In genomic region chr5:120106424-120107073, GRCm38 (mm10) we compare ENCODE assay signal across 8 mouse cellular contexts. TPM values are rescaled to one million over a fixed set of nuclear protein-coding genes. Genes with fewer than 3 reads are reported as not detected.
DNase-seq lines count a peak whose midpoint lies in the region; ATAC-seq and TF ChIP-seq lines count a peak whose summit lies in the region.

No protein-coding gene starts in this region.

- H3K4me1 ChIP-seq in heart, adult 2 months (ENCODE audit: control insufficient read depth, insufficient read depth, low read length) = no peaks in the 10 kb centered on the region
- peaks cover 5% of the 10 kb centered on the region for H3K4me1 ChIP-seq in testis, adult 2 months (ENCODE audit: control insufficient read depth, insufficient read depth, low read length)

- H3K36me3 ChIP-seq in heart, adult 2 months (ENCODE audit: control insufficient read depth, insufficient read depth, low read length) = no peaks in the 10 kb centered on the region
- H3K36me3 ChIP-seq in testis, adult 2 months (ENCODE audit: control insufficient read depth, insufficient read depth, low read length) = no peaks in the 10 kb centered on the region

- intact Hi-C loops in heart, adult 2 months (cut with DNase I) = loop anchor here (10.0 kb wide), 1 partner anchor 1332 kb away; no protein-coding TSS in a partner anchor
- intact Hi-C loops in left cerebral cortex, postnatal 4 days (cut with DNase I) = loop anchor here (10.0 kb wide), 1 partner anchor 1332 kb away; no protein-coding TSS in a partner anchor

- H3K79me2 ChIP-seq in heart, adult 2 months (replicated peaks; ENCODE audit: control insufficient read depth, insufficient read depth, low read length) = no peaks in the 10 kb centered on the region

- peak; percentile 56; the same call in 1 of the 2 replicates for ATAC-seq in erythroblast, adult 5-6 weeks (replicated peaks; ENCODE audit: low FRiP score, poor library complexity, severe bottlenecking)

- H3K9ac ChIP-seq in heart, adult 2 months (ENCODE audit: low read depth, low read length) = no peak overlapping the region

- no peaks in the 10 kb centered on the region for H3K27me3 ChIP-seq in heart, adult 2 months (ENCODE audit: control insufficient read depth, insufficient read depth, low read length)
- no peaks in the 10 kb centered on the region for H3K27me3 ChIP-seq in testis, adult 2 months (ENCODE audit: control insufficient read depth, insufficient read depth, low read length)

- TF ChIP-seq EP300 in heart, adult 2 months (IDR thresholded peaks at IDR 0.05; ENCODE audit: insufficient read depth, low read depth, low read length) = no peak

- no peak overlapping the region for H3K4me3 ChIP-seq in heart, adult 2 months
- H3K4me3 ChIP-seq in testis, adult 2 months (ENCODE audit: control insufficient read depth, low read depth, low read length) = no peak overlapping the region

- no peak for DNase-seq in heart, adult 2 months
- no peak for DNase-seq in heart, adult 11 months
- DNase-seq in testis, postnatal 14 days (ENCODE audit: low spot score) = no peak
- peak; percentile 62 for DNase-seq in mesoderm, embryonic 11.5 days (ENCODE audit: low read depth, low spot score)
- no peak for DNase-seq in Muller cell, postnatal 12 days (ENCODE audit: inconsistent ontology term)
- no peak for DNase-seq in left cerebral cortex, postnatal 4 days

- WGBS in heart, adult 2 months = 22% methylated on average over 12 of the region's 12 CpGs

- peak; percentile 75 for TF ChIP-seq CTCF in heart, adult 2 months (IDR thresholded peaks at IDR 0.05)
- TF ChIP-seq CTCF in testis, adult 2 months (IDR thresholded peaks at IDR 0.05; ENCODE audit: control insufficient read depth, insufficient read depth, insufficient replicate concordance, low read depth, low read length) = peak; percentile 91

- TF ChIP-seq POLR2A in heart, adult 2 months (IDR thresholded peaks at IDR 0.05; ENCODE audit: insufficient read depth, low read depth, low read length) = no peak
- no peak for TF ChIP-seq POLR2A in testis, adult 2 months (IDR thresholded peaks at IDR 0.05; ENCODE audit: control insufficient read depth, low read depth, low read length)

- no peak overlapping the region for H3K27ac ChIP-seq in heart, adult 2 months
- H3K27ac ChIP-seq in testis, adult 2 months (ENCODE audit: control insufficient read depth, insufficient read depth, low read depth, low read length) = no peak overlapping the region

RNA-seq across cellular contexts. Expression of gene Rbm19, which starts 9.7 kb away (rescaled TPM):
- total RNA-seq in heart, adult 2 months (2021) = 10 to 100 TPM; 19.6 to 22.1 TPM
- polyA plus RNA-seq in heart, adult 2 months (2012; rRNA removed) = 8.6 and 11.6 TPM in 2 replicates
- 11.8 and 12.2 TPM in 2 replicates for polyA plus RNA-seq in testis, adult 2 months (2012; rRNA removed)
- 2.1 and 4.0 TPM in 2 replicates for total RNA-seq in erythroblast, adult 5-6 weeks (2015; ENCODE audit: low replicate concordance)
- 3.3 and 4.6 TPM in 2 replicates for total RNA-seq in erythroblast, adult 5-6 weeks (2017; ENCODE audit: low replicate concordance)
- total RNA-seq in left cerebral cortex, postnatal 4 days (2021) = 10 to 100 TPM; 28.7 to 29.0 TPM
